Mouse (Mus musculus) regulatory T cell (primary cell): ENCODE data around the gene Galc.

Experiments
- in situ Hi-C: fragments of 300-600 bp; cut with MboI, MseI; formaldehyde crosslinking; loops from one replicate; pipeline ENCODE4 v1.15.1; 2025; ENCODE audit warnings: high pct_unique_total_duplicates

The Galc gene

GRCm38 (mm10) chr12:98258845-98259517, at the start of gene Galc:
TSS of gene Galc (minus strand) at chr12:98259459.
- in situ Hi-C loops, result loop anchor here (25.0 kb wide), 1 partner anchor 1303 kb away; the partner anchor contains the start of gene Foxn3

- in situ Hi-C loops, result no loop called here
Measured at GRCm38 (mm10) chr12:98307179-98307915, 48.1 kb upstream of the Galc start.

DNA sequence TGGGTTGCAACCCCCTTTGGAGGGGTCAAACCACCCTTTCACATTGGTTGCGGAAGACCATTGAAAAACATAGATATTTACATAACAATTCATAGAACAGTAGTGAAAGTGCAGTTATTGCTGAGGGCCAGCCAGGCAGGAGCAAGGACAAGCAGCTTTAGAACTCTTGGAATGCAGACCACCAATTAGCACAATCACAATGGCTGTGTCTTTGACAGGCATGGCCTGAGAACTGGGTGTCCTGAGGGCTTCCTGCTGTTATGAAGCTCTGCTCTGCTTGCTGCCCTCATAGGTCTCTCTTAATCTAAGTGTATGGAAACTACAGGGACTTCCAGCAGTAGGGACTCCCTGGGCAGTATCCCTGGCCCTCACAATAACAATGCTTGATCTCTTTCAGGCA, 43.8 kb upstream of the Galc start:
- in situ Hi-C loops, result no loop called here

DNA sequence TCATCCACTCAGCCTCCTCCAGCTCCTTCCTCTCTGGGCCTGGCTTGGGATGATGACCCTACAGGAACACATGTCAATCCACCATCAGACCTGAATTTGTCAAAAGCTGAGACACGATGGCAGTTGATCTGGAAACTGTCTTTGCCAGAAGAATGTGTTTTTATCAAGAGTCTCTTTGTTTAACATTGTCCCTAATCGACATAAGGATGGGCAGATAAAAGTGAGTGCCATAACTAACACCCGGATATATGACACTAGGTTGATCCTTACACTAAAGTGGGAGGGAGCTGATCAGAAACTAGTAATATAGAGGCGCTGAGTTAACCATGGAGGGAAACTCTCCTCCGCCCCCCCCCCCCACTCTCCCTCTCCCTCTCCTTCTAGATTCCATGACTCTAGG, 42.7 kb upstream of the Galc start:
- in situ Hi-C loops, result no loop called here

- in situ Hi-C loops, result no loop called here
Measured at GRCm38 (mm10) chr12:98294241-98294640, 35.0 kb upstream of the Galc start.

DNA sequence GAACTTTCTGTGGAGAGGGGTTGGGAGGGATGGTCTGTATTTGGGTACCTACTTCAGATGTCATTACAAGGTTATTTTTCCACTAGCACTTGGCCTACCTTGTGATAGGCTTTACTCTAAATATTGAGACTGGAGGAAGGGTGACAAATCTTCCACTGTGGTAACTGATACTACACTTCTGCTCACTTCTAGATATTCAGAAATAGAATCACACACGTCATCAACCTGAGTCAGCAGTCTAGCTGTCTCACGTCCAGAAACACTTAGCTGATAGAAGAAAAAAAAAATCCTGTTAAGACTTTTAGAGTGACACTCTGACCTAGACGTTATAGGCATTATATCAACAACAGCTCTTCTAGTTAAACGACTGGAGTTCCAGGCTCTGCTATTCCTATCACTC, 33.0 kb upstream of the Galc start:
- in situ Hi-C loops, result no loop called here

GRCm38 (mm10) chr12:98290475-98290874, 31.2 kb upstream of the Galc start:
- in situ Hi-C loops, result no loop called here

- in situ Hi-C loops, result no loop called here
Measured at GRCm38 (mm10) chr12:98284477-98284876, 25.2 kb upstream of the Galc start.

DNA sequence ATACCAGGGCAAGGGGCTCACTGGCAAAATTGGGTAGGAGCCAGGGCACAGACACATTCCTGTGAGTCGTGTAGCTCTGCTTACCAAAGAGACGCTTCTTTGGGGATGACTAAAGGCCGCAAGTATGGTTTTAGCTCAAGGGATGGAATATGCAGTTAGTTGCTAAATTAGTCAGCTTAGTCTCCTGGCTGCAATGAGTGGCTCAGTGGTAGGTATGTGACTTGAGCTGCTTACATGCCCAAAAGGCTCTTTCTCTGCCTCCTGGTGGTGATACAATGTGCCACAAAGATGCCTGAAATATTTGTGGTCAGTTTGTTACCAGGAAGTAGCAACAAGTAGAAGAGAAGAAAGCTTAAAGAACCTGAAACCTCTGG, 24.2 kb upstream of the Galc start:
- in situ Hi-C loops, result no loop called here

DNA sequence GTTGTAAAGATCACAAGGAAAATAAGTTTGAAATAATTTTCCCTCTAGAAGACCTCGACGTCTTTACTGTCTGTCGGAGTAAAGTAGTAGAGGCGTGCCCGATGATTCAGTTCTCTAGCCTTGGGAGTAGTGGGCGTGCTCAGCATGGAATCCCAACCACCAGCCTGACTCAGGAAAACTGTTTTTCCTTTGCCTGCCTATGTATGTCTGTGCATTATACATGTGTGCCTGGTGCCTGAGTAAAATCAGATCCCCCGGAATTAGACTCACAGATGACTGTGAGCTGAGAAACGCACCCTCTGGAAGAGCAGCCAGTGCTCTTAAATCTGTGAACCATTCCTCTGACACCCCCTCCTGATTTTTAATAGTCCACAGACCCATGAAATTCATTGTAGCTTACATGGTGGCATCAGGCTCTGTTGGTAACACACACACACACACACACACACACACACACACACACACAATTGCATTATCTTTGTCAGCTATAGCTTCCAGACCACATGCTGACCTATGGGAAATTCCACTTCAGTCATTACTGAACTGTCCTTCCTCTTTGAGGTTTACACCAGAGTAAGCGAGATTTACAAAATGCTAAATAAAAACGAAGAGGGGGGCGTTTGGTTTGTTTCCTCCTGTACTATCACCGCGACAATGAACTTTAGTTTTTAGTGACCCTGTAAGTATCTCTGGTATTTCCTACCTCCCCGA, 23.7 kb upstream of the Galc start:
- in situ Hi-C loops, result no loop called here

DNA sequence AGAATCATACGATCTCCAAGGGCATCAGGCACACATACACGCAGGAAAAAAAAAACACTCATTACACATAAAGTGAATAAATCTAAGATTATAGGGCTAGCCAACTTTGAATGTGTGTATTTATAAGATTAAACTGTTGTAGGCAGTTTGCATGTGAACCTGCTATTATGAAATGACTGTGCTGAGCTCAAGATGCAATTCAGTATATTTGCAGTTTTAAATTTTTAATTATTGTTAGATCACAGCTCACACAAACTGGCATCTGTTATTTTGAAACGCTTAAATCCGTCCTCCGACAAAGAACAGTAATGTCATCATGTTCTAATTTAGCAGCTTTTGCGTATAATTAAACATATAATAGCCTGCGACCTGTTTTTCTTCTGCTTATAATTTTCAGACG, 21.7 kb upstream of the Galc start:
- in situ Hi-C loops, result no loop called here

- in situ Hi-C loops, result no loop called here
Measured at GRCm38 (mm10) chr12:98280530-98280929, 21.3 kb upstream of the Galc start.

GRCm38 (mm10) chr12:98272433-98272832, 13.2 kb upstream of the Galc start:
- in situ Hi-C loops, result loop anchor here (25.0 kb wide), 1 partner anchor 1290 kb away; the partner anchor contains the start of gene Foxn3

DNA sequence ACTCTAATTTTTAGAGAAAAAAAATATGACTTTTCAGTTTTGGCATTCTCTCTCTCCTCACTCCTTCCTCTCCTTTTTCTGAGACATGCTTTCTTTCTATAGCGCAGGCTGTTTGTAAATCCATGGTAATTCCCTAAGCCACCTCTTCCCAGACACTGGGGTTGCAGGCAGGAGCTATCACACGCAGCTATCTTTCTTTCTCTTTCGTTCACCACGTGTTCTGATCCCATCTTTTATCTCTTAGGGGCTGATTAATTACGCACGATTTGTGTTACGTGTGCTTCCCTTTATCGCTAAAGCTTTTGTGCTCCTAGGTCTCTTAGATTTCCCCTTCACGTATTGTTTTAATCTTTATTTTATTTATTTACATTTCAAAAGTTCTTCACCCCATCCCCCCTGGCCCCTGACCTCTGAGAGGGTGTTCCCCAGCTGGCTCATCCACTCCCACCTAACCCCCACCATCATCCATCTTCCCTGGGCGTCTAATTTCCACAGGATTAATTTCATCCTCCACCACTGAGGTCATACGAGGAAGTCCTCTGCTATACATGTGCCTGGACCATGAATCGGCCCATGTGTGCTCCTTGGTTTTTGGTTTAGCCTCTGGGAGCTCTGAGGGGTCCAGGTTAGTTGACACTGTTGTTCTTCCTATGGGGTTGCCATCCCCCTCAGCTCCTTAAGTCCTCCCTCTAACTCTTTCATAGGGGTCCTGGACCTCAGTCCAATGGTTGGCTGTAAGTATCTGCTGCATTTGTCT, 11.7 kb upstream of the Galc start:
- in situ Hi-C loops, result loop anchor here (25.0 kb wide), 1 partner anchor 1291 kb away; the partner anchor contains the start of gene Foxn3

DNA sequence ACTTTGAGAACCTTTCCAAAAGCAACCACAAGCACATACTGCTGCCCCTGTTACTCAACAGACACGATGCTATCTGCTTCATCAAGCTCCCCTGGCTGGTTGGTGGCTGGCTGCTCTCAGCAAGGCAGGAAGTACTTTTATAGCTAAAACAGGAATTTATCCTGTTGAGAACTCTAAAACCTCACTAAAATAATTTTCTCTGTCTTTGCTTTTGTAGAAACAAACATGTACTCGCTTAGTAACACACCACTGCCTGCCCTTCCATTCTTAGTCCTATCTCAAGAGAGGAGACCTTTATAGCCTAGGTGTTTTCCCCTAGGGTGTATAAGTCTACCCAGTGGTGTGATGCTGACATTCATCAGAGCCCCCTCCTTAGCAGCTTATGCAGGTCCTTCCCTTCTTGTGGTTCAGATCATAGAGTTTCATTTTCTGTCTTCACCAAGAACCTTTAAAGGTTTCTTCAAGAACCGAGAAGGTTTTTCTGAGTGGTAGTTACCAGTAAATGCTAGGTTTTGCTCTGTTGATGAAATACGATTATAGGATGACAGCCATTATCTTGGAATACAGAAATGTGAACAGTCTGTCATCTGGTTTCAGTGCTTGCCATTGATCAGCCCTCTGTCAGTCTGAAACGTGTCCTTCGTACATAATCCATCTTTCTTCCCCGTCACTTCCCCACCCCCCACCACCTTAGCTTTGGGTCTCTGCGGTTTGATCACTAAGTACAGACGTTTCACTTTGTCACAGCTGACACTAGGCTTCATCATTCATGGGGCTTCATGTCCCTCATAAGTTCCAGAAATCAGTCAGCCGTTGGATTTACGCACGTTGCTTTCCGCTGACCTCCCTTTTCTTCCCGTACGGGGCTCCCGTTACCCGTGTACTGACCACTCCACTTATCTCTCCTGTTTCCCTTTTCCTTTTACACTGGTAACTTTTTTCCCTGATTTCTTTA, 10.8 kb upstream of the Galc start:
- in situ Hi-C loops, result loop anchor here (25.0 kb wide), 1 partner anchor 1292 kb away; the partner anchor contains the start of gene Foxn3

GRCm38 (mm10) chr12:98268441-98269369, 9.4 kb upstream of the Galc start, which contains the start of gene Gpr65:
TSS of gene Gpr65 (plus strand) at chr12:98268635.
- in situ Hi-C loops, result loop anchor here (25.0 kb wide), 1 partner anchor 1294 kb away; the partner anchor contains the start of gene Foxn3

DNA sequence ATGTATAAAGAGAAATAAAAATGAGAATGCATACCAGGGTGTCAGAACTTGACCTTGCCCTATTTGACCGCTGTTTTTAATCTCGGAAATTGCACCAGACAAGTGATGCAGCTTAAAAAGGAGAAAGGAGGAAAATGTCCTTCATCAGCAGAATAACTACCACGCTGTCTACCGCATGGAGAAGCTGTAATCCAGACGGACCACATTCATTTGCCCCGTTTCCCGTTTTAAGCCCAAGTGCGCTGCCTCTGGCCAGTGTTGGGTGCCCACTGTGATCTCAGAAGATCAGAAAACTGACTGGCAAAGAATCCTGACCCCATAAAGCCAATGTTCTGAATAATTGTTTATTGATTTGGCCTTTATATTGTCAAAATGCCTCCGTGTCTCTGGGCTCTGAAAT, 6.4 kb upstream of the Galc start:
- in situ Hi-C loops, result loop anchor here (25.0 kb wide), 1 partner anchor 1297 kb away; the partner anchor contains the start of gene Foxn3

- in situ Hi-C loops, result loop anchor here (25.0 kb wide), 1 partner anchor 1303 kb away; the partner anchor contains the start of gene Foxn3
Measured at GRCm38 (mm10) chr12:98259518-98259852, 226 bp upstream of the Galc start.

GRCm38 (mm10) chr12:98258371-98258844, 851 bp downstream of the Galc start:
- in situ Hi-C loops, result loop anchor here (25.0 kb wide), 1 partner anchor 1304 kb away; the partner anchor contains the start of gene Foxn3
